Mouse (Mus musculus) MEL (cell line): ENCODE measurements around the gene Mrvi1. TPM values are rescaled to one million over a fixed set of nuclear protein-coding genes. Genes with fewer than 3 reads are reported as not detected.

Experiments used
- DNase-seq: peaks from one replicate; pipeline ENCODE4 v3.0.0; 2011; ENCODE audit warnings: low read depth, low spot score
- H3K27ac ChIP-seq: 2 replicates; pipeline ENCODE4 v1.5.1; 2012; ENCODE audit warnings: low read depth, mild to moderate bottlenecking, control low read depth, low read length, moderate library complexity; ENCODE audit not compliant: control insufficient read depth
- H3K27me3 ChIP-seq, 2 experiments: fragments of 150-350 bp in 1 of 2; sonication (generic) in 1 of 2; 2 replicates each; pipeline ENCODE4 v1.6.1; 2012; ENCODE audit warnings: low read length in 2 of 2, mild to moderate bottlenecking in 2 of 2, improper control_type of control experiment in 1 of 2, moderate library complexity in 1 of 2; ENCODE audit not compliant: insufficient read depth in 2 of 2, control insufficient read depth in 1 of 2
- H3K36me3 ChIP-seq, 2 experiments: 2 replicates each; pipeline ENCODE4 v1.6.1; 2012 to 2014; ENCODE audit warnings: low read length in 2 of 2, improper control_type of control experiment in 1 of 2, inconsistent platforms in 1 of 2, mild to moderate bottlenecking in 1 of 2; ENCODE audit not compliant: insufficient read depth in 2 of 2, control insufficient read depth in 1 of 2
- H3K4me1 ChIP-seq, 2 experiments: fragments of 150-350 bp in 1 of 2; sonication (generic) in 1 of 2; 2 replicates each; pipeline ENCODE4 v1.6.1; 2012; ENCODE audit warnings: low read length in 2 of 2, improper control_type of control experiment in 1 of 2, mild to moderate bottlenecking in 1 of 2; ENCODE audit not compliant: insufficient read depth in 2 of 2, control insufficient read depth in 1 of 2
- H3K4me3 ChIP-seq, 2 experiments: fragments of 150-350 bp in 1 of 2; sonication (generic) in 1 of 2; 2 replicates each; pipeline ENCODE4 v1.5.1; 2012; ENCODE audit warnings: low read depth in 2 of 2, low read length in 2 of 2, mild to moderate bottlenecking in 2 of 2, moderate library complexity in 2 of 2, control low read depth in 1 of 2, improper control_type of control experiment in 1 of 2; ENCODE audit not compliant: control insufficient read depth in 1 of 2, insufficient read depth in 1 of 2
- H3K79me2 ChIP-seq: 2 replicates; pipeline ENCODE4 v1.6.1; 2012; ENCODE audit warnings: mild to moderate bottlenecking, low read length, moderate library complexity; ENCODE audit not compliant: control insufficient read depth, poor library complexity, insufficient read depth
- H3K9ac ChIP-seq: 2 replicates; pipeline ENCODE4 v1.6.1; 2012; ENCODE audit warnings: low read depth, mild to moderate bottlenecking, control low read depth, low read length, moderate library complexity; ENCODE audit not compliant: control insufficient read depth, poor library complexity, severe bottlenecking
- H3K9me3 ChIP-seq: fragments of 150-350 bp; sonication (generic); replicated peaks from 2 replicates; pipeline ENCODE4 v1.6.1; 2012; ENCODE audit warnings: mild to moderate bottlenecking, low read length, improper control_type of control experiment, moderate library complexity; ENCODE audit not compliant: insufficient read depth
- BHLHE40 ChIP-seq: IDR thresholded peaks from 2 replicates; pipeline ENCODE4 v1.6.1; 2012; ENCODE audit warnings: low read depth, mild to moderate bottlenecking, inconsistent platforms, low read length, improper control_type of control experiment, borderline replicate concordance
- CTCF ChIP-seq, 3 experiments: IDR thresholded peaks in 2 of 3; conservative IDR thresholded peaks in 1 of 3; 2 replicates each; pipeline ENCODE4 v1.5.1; 2011 to 2012; ENCODE audit warnings: low read length in 3 of 3, low read depth in 2 of 3, mild to moderate bottlenecking in 2 of 3, improper control_type of control experiment in 1 of 3, inconsistent platforms in 1 of 3, mixed read lengths in 1 of 3, moderate library complexity in 1 of 3; ENCODE audit not compliant: control insufficient read depth in 1 of 3, insufficient read depth in 1 of 3, poor library complexity in 1 of 3, severe bottlenecking in 1 of 3
- ELF1 ChIP-seq: IDR thresholded peaks from 2 replicates; pipeline ENCODE4 v1.6.1; 2014; ENCODE audit warnings: low read depth, mild to moderate bottlenecking, inconsistent platforms, low read length, improper control_type of control experiment, moderate library complexity
- EP300 ChIP-seq, 2 experiments: IDR thresholded peaks; 2 replicates each; pipeline ENCODE4 v1.6.1; 2011; ENCODE audit warnings: improper control_type of control experiment in 2 of 2, low read length in 2 of 2, low read depth in 1 of 2, mild to moderate bottlenecking in 1 of 2
- ETS1 ChIP-seq: IDR thresholded peaks from 2 replicates; pipeline ENCODE4 v1.6.1; 2012; ENCODE audit warnings: low read depth, mild to moderate bottlenecking, inconsistent platforms, low read length, improper control_type of control experiment, moderate library complexity
- GABPA ChIP-seq: IDR thresholded peaks from 2 replicates; pipeline ENCODE4 v1.6.1; 2012; ENCODE audit warnings: low read depth, mild to moderate bottlenecking, inconsistent platforms, low read length, improper control_type of control experiment, moderate library complexity
- GATA1 ChIP-seq: IDR thresholded peaks from 2 replicates; pipeline ENCODE4 v1.6.1; 2011; ENCODE audit warnings: low read depth, low read length, improper control_type of control experiment
- HCFC1 ChIP-seq: IDR thresholded peaks from 2 replicates; pipeline ENCODE4 v1.6.1; 2012; ENCODE audit warnings: low read depth, mild to moderate bottlenecking, inconsistent platforms, low read length, improper control_type of control experiment, moderate library complexity
- MAFK ChIP-seq: IDR thresholded peaks from 2 replicates; pipeline ENCODE4 v1.6.1; 2011; ENCODE audit warnings: low read depth, mild to moderate bottlenecking, low read length, improper control_type of control experiment, borderline replicate concordance
- MAZ ChIP-seq: IDR thresholded peaks from 2 replicates; pipeline ENCODE4 v1.6.1; 2012; ENCODE audit warnings: low read depth, mild to moderate bottlenecking, inconsistent platforms, low read length, improper control_type of control experiment
- MYB ChIP-seq: IDR thresholded peaks from 2 replicates; pipeline ENCODE4 v1.6.1; 2011; ENCODE audit warnings: mild to moderate bottlenecking, low read depth, low read length, improper control_type of control experiment
- NELFE ChIP-seq: IDR thresholded peaks from 2 replicates; pipeline ENCODE4 v1.6.1; 2011; ENCODE audit warnings: low read depth, low read length, improper control_type of control experiment
- POLR2A ChIP-seq, 2 experiments: IDR thresholded peaks; 2 replicates each; pipeline ENCODE4 v1.6.1; 2011 to 2012; ENCODE audit warnings: low read length in 2 of 2, mild to moderate bottlenecking in 2 of 2, control low read depth in 1 of 2, improper control_type of control experiment in 1 of 2, low read depth in 1 of 2, moderate library complexity in 1 of 2; ENCODE audit not compliant: control insufficient read depth in 1 of 2, insufficient read depth in 1 of 2, poor library complexity in 1 of 2
- POLR2AphosphoS2 ChIP-seq: IDR thresholded peaks from 2 replicates; pipeline ENCODE4 v1.6.1; 2011; ENCODE audit warnings: low read length, improper control_type of control experiment
- RCOR1 ChIP-seq: IDR thresholded peaks from 2 replicates; pipeline ENCODE4 v1.6.1; 2012; ENCODE audit warnings: low read depth, mild to moderate bottlenecking, inconsistent platforms, low read length, improper control_type of control experiment
- SIN3A ChIP-seq: IDR thresholded peaks from 2 replicates; pipeline ENCODE4 v1.6.1; 2012; ENCODE audit warnings: low read length, improper control_type of control experiment, inconsistent platforms
- TCF12 ChIP-seq: IDR thresholded peaks from 2 replicates; pipeline ENCODE4 v1.6.1; 2014; ENCODE audit warnings: low read depth, mild to moderate bottlenecking, inconsistent platforms, low read length, improper control_type of control experiment, moderate library complexity
- USF2 ChIP-seq, 2 experiments: IDR thresholded peaks; 2 replicates each; pipeline ENCODE4 v1.6.1; 2011 to 2012; ENCODE audit warnings: improper control_type of control experiment in 2 of 2, low read length in 2 of 2, borderline replicate concordance in 1 of 2, inconsistent platforms in 1 of 2, low read depth in 1 of 2, mild to moderate bottlenecking in 1 of 2; ENCODE audit not compliant: insufficient read depth in 1 of 2
- polyA plus RNA-seq, 2 experiments: library from polyadenylated mRNA; stranded (reverse) in 1 of 2; unstranded in 1 of 2; fragments of >175 nt in 1 of 2; fragments of >200 nt in 1 of 2; gene quantifications; 2 replicates each; pipeline versions ENCODE4 v1.2.1 to v1.2.4; 2012; ENCODE audit warnings: low replicate concordance in 2 of 2, low read depth in 1 of 2; ENCODE audit not compliant: insufficient read length in 2 of 2, insufficient read depth in 1 of 2, missing spikeins in 1 of 2
- total RNA-seq: library from RNA; depleted of rRNA; stranded (reverse); fragments of 300-350 nt; gene quantifications from 2 replicates; pipeline ENCODE4 v1.2.3, GENCODE M21; 2012

The Mrvi1 gene
- total and polyA plus RNA-seq, 3 experiments, result 0.19 to 0.92 TPM; not detected in 1

GRCm38 (mm10) chr7:110966853-110967252, 15.4 kb downstream of the Mrvi1 start:
- peak; percentile 54; the same call in 1 of the 2 replicates for TF ChIP-seq GATA1
- no peak for TF ChIP-seq HCFC1
- no peak for TF ChIP-seq RCOR1
- TF ChIP-seq TCF12, result peak; percentile 56; the same call in 1 of the 2 replicates
- no peak for TF ChIP-seq POLR2AphosphoS2
- peak; percentile 22 to 59; a peak in 2 of 4 replicates for TF ChIP-seq EP300 (IDR thresholded peaks at IDR 0.05; ENCODE audit: low read depth in 1 of 2, low read length in 2 of 2)
- no peak for DNase-seq
- Histone ChIP-seq H3K79me2 (no peaks in the 10 kb centered on the region), H3K4me1 (peaks cover 7 to 16% of the 10 kb centered on the region in 2 experiments; a peak in 3 of 4 replicates), H3K27me3 (no peaks in the 10 kb centered on the region), H3K36me3 (peaks cover 0 to 8% of the 10 kb centered on the region in 2 experiments; a peak in 2 of 4 replicates), H3K4me3 (no peak overlapping the region), H3K27ac (no peak overlapping the region), H3K9me3 (no peaks in the 10 kb centered on the region), H3K9ac (no peak overlapping the region)

GRCm38 (mm10) chr7:110965387-110965786, 16.9 kb downstream of the Mrvi1 start:
- Histone ChIP-seq H3K4me3 (no peak overlapping the region), H3K9me3 (no peaks in the 10 kb centered on the region), H3K79me2 (no peaks in the 10 kb centered on the region), H3K36me3 (peaks cover 0 to 8% of the 10 kb centered on the region in 2 experiments; a peak in 2 of 4 replicates), H3K27ac (no peak overlapping the region), H3K9ac (no peak overlapping the region), H3K27me3 (no peaks in the 10 kb centered on the region), H3K4me1 (peaks cover 7 to 15% of the 10 kb centered on the region in 2 experiments; a peak in 3 of 4 replicates)
- TF ChIP-seq EP300 (IDR thresholded peaks at IDR 0.05; ENCODE audit: low read depth in 1 of 2, low read length in 2 of 2) (no peak), ELF1 (no peak), CTCF (IDR thresholded peaks at IDR 0.05 in 2 of 3, conservative IDR thresholded peaks at IDR 0.05 in 1 of 3; ENCODE audit: control insufficient read depth in 1 of 3, insufficient read depth in 1 of 3, low read depth in 2 of 3, low read length in 3 of 3, poor library complexity in 1 of 3, severe bottlenecking in 1 of 3) (no peak), MAZ (no peak), TCF12 (no peak), MYB (no peak), ETS1 (no peak), MAFK (no peak), BHLHE40 (no peak), USF2 (IDR thresholded peaks at IDR 0.05; ENCODE audit: borderline replicate concordance in 1 of 2, insufficient read depth in 1 of 2, low read depth in 1 of 2, low read length in 2 of 2) (no peak), SIN3A (no peak), GABPA (no peak), NELFE (no peak), POLR2A (IDR thresholded peaks at IDR 0.05; ENCODE audit: control insufficient read depth in 1 of 2, insufficient read depth in 1 of 2, low read depth in 1 of 2, low read length in 2 of 2, poor library complexity in 1 of 2) (no peak)
- no peak for DNase-seq
